Mouse (Mus musculus) hindbrain, embryonic 16.5 days (tissue): ENCODE measurements around the gene Cd6. TPM values are rescaled to one million over a fixed set of nuclear protein-coding genes. Genes with fewer than 3 reads are reported as not detected.

Experiments used
- ATAC-seq: fragments of 200-750 bp; cut with Nextera tagmentation; 2 replicates; pipeline ENCODE4 v1.8.0; 2017; ENCODE audit warnings: moderate TSS enrichment, moderate library complexity
- H3K27ac ChIP-seq: fragments of 300-500 bp; sonication (generic); 2 replicates; pipeline ENCODE4 v1.5.1; 2014; ENCODE audit warnings: low read depth, mild to moderate bottlenecking, control low read depth, low read length, moderate library complexity
- H3K27me3 ChIP-seq: fragments of 300-500 bp; sonication (generic); replicated peaks from 2 replicates; pipeline ENCODE4 v1.6.1; 2014; ENCODE audit warnings: low read length; ENCODE audit not compliant: control insufficient read depth, insufficient read depth
- H3K36me3 ChIP-seq: fragments of 300-500 bp; sonication (generic); 2 replicates; pipeline ENCODE4 v1.6.1; 2014; ENCODE audit warnings: mild to moderate bottlenecking, low read length, moderate library complexity, mixed read lengths; ENCODE audit not compliant: control insufficient read depth, insufficient read depth
- H3K4me1 ChIP-seq: fragments of 300-500 bp; sonication (generic); 2 replicates; pipeline ENCODE4 v1.6.1; 2014; ENCODE audit warnings: low read depth, low read length; ENCODE audit not compliant: control insufficient read depth, insufficient read depth
- H3K4me2 ChIP-seq: fragments of 300-500 bp; sonication (generic); 2 replicates; pipeline ENCODE4 v1.6.1; 2014; ENCODE audit warnings: mild to moderate bottlenecking, low read length, control low read depth, moderate library complexity
- H3K4me3 ChIP-seq: fragments of 300-500 bp; sonication (generic); 2 replicates; pipeline ENCODE4 v1.5.1; 2014; ENCODE audit warnings: mild to moderate bottlenecking, low read length, control low read depth, moderate library complexity
- H3K9ac ChIP-seq: fragments of 300-500 bp; sonication (generic); 2 replicates; pipeline ENCODE4 v1.6.1; 2014; ENCODE audit warnings: low read depth, mild to moderate bottlenecking, control low read depth, low read length, moderate library complexity
- H3K9me3 ChIP-seq: fragments of 300-500 bp; sonication (generic); 2 replicates; pipeline ENCODE4 v1.6.1; 2014; ENCODE audit warnings: mild to moderate bottlenecking, low read length, moderate library complexity; ENCODE audit not compliant: control insufficient read depth
- WGBS: fragments of 180-500 bp; shearing (Covaris S2); extraction: QIAGEN DNeasy Blood & Tissue Kit; methylation state at CpG from one replicate; pipeline ENCODE4 v1.1.7; 2014; 5-methylcytosine and 5-hydroxymethylcytosine counted together
- polyA plus RNA-seq: library from polyadenylated mRNA; unstranded; fragments of >200 nt; fragmentation: Nextera tagmentation; extraction: Ambion mirVana; gene quantifications from 2 replicates; pipeline ENCODE4 v1.2.1, GENCODE M21; 2015

Gene Cd6
- polyA plus RNA-seq, 1 experiment from 2014 or later = not detected

- WGBS = 90% methylated on average over 6 of the region's 6 CpGs
- ATAC-seq = no peak
These were observed 79.7 kb downstream of the Cd6 start for GRCm38 (mm10) chr19:10750161-10750560.

GRCm38 (mm10) chr19:10749295-10749694 lies 80.6 kb downstream of the Cd6 start:
- Histone ChIP-seq H3K9me3 (no peaks in the 10 kb centered on the region), H3K27ac (no peak overlapping the region), H3K4me1 (no peaks in the 10 kb centered on the region; the same call in 1 of the 2 replicates), H3K4me3 (no peak overlapping the region), H3K36me3 (no peaks in the 10 kb centered on the region), H3K9ac (no peak overlapping the region), H3K27me3 (no peaks in the 10 kb centered on the region), H3K4me2 (no peak overlapping the region)
- WGBS = 80% methylated on average over 6 of the region's 6 CpGs
- no peak for ATAC-seq

More at GRCm38 (mm10) chr19:10750161-10750560, 79.7 kb downstream of the Cd6 start:
- H3K4me2 ChIP-seq = no peak overlapping the region
- H3K9me3 ChIP-seq = no peaks in the 10 kb centered on the region
- no peak overlapping the region for H3K9ac ChIP-seq
- no peaks in the 10 kb centered on the region; the same call in 1 of the 2 replicates for H3K4me1 ChIP-seq
- no peaks in the 10 kb centered on the region for H3K27me3 ChIP-seq
- no peak overlapping the region for H3K4me3 ChIP-seq
- H3K27ac ChIP-seq = no peak overlapping the region
- H3K36me3 ChIP-seq = no peaks in the 10 kb centered on the region

GRCm38 (mm10) chr19:10748401-10749102 lies 81.3 kb downstream of the Cd6 start:
- H3K4me2 ChIP-seq = no peak overlapping the region
- no peaks in the 10 kb centered on the region for H3K27me3 ChIP-seq
- H3K4me3 ChIP-seq = no peak overlapping the region
- WGBS = 41% methylated on average over 11 of the region's 11 CpGs
- no peak overlapping the region for H3K9ac ChIP-seq
- no peak overlapping the region for H3K27ac ChIP-seq
- H3K9me3 ChIP-seq = no peaks in the 10 kb centered on the region
- no peak for ATAC-seq
- no peaks in the 10 kb centered on the region for H3K36me3 ChIP-seq
- no peaks in the 10 kb centered on the region; the same call in 1 of the 2 replicates for H3K4me1 ChIP-seq

GRCm38 (mm10) chr19:10747718-10748117 lies 82.1 kb downstream of the Cd6 start:
- no peak for ATAC-seq
- H3K4me3 ChIP-seq = no peak overlapping the region
- no peaks in the 10 kb centered on the region for H3K36me3 ChIP-seq
- no peaks in the 10 kb centered on the region; the same call in 1 of the 2 replicates for H3K4me1 ChIP-seq
- no peak overlapping the region for H3K4me2 ChIP-seq
- H3K27me3 ChIP-seq = no peaks in the 10 kb centered on the region
- H3K9me3 ChIP-seq = no peaks in the 10 kb centered on the region
- H3K9ac ChIP-seq = no peak overlapping the region
- H3K27ac ChIP-seq = no peak overlapping the region
- 90% methylated on average over 6 of the region's 6 CpGs for WGBS

- H3K4me2 ChIP-seq = no peak overlapping the region
- no peaks in the 10 kb centered on the region for H3K27me3 ChIP-seq
- H3K27ac ChIP-seq = no peak overlapping the region
- H3K36me3 ChIP-seq = no peaks in the 10 kb centered on the region
- no peaks in the 10 kb centered on the region; the same call in 1 of the 2 replicates for H3K4me1 ChIP-seq
- no peak overlapping the region for H3K4me3 ChIP-seq
- H3K9ac ChIP-seq = no peak overlapping the region
- no peaks in the 10 kb centered on the region for H3K9me3 ChIP-seq
- 87% methylated on average over 7 of the region's 7 CpGs for WGBS
- no peak for ATAC-seq
These were observed 82.7 kb downstream of the Cd6 start for GRCm38 (mm10) chr19:10747182-10747581.

GRCm38 (mm10) chr19:10742565-10742964 lies 87.3 kb downstream of the Cd6 start:
- no peak for ATAC-seq
- 82% methylated on average over 3 of the region's 3 CpGs for WGBS

GRCm38 (mm10) chr19:10742145-10742544 lies 87.7 kb downstream of the Cd6 start:
- H3K4me3 ChIP-seq = no peak overlapping the region
- WGBS = 81% methylated on average over 6 of the region's 6 CpGs
- H3K36me3 ChIP-seq = no peaks in the 10 kb centered on the region
- H3K9ac ChIP-seq = no peak overlapping the region
- no peak overlapping the region for H3K27ac ChIP-seq
- no peaks in the 10 kb centered on the region for H3K4me1 ChIP-seq
- no peaks in the 10 kb centered on the region for H3K27me3 ChIP-seq
- ATAC-seq = no peak
- H3K9me3 ChIP-seq = no peaks in the 10 kb centered on the region
- H3K4me2 ChIP-seq = no peak overlapping the region

More at GRCm38 (mm10) chr19:10742565-10742964, 87.3 kb downstream of the Cd6 start:
- no peaks in the 10 kb centered on the region for H3K36me3 ChIP-seq
- no peak overlapping the region for H3K4me3 ChIP-seq
- no peaks in the 10 kb centered on the region for H3K4me1 ChIP-seq
- H3K9me3 ChIP-seq = no peaks in the 10 kb centered on the region
- no peak overlapping the region for H3K9ac ChIP-seq
- H3K27ac ChIP-seq = no peak overlapping the region
- no peaks in the 10 kb centered on the region for H3K27me3 ChIP-seq
- H3K4me2 ChIP-seq = no peak overlapping the region

- Histone ChIP-seq H3K4me1 (no peaks in the 10 kb centered on the region), H3K4me2 (no peak overlapping the region), H3K9me3 (no peaks in the 10 kb centered on the region), H3K27me3 (no peaks in the 10 kb centered on the region), H3K27ac (no peak overlapping the region), H3K4me3 (no peak overlapping the region), H3K9ac (no peak overlapping the region), H3K36me3 (no peaks in the 10 kb centered on the region)
- WGBS = 55% methylated on average over 11 of the region's 11 CpGs
- ATAC-seq = no peak
These were observed 89.0 kb downstream of the Cd6 start for GRCm38 (mm10) chr19:10740641-10741440.

GRCm38 (mm10) chr19:10739916-10740315 lies 89.9 kb downstream of the Cd6 start:
- 93% methylated on average over 4 of the region's 4 CpGs for WGBS
- no peaks in the 10 kb centered on the region for H3K4me1 ChIP-seq
- no peak overlapping the region for H3K27ac ChIP-seq
- H3K4me2 ChIP-seq = no peak overlapping the region
- H3K27me3 ChIP-seq = no peaks in the 10 kb centered on the region
- H3K9me3 ChIP-seq = no peaks in the 10 kb centered on the region
- H3K9ac ChIP-seq = no peak overlapping the region
- ATAC-seq = no peak
- H3K36me3 ChIP-seq = no peaks in the 10 kb centered on the region
- no peak overlapping the region for H3K4me3 ChIP-seq
